Mouse (Mus musculus) embryonic fibroblast, embryonic 13.5 days (primary cell): Measurements from ENCODE around the gene Gm20458.

Experiments used
- CTCF ChIP-seq: IDR thresholded peaks from 2 replicates; pipeline ENCODE4 v1.5.1; 2011; ENCODE audit warnings: mild to moderate bottlenecking, control low read depth, low read length, moderate library complexity, borderline replicate concordance; ENCODE audit not compliant: insufficient read depth
- POLR2A ChIP-seq: IDR thresholded peaks from 2 replicates; pipeline ENCODE4 v1.6.1; 2011; ENCODE audit warnings: low read depth, mild to moderate bottlenecking, control low read depth, low read length, moderate library complexity

DNA sequence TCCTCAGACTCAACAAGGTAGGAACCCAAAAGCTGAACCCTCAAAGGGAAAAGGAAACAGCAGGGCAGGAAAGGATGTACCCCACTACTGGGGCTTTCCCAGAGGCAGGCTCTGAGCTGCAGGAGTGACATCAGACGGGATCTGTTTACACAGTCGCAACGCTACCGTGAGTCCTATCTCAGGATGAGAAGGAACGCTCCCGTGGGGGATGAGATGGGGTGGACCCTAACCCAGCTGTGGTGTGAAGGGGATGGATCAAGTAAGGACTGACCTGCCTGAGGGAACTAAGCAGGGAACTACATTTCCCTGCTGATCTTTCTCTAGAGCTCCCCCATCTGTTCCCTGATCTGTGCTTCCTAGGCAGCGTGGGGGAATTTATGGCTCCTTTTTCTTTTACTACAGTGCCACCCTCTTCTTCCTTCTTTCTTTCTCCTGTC, 3.9 kb upstream of the Gm20458 start, which contains the start of gene Sys1:
- TF ChIP-seq CTCF: no peak
- TF ChIP-seq POLR2A: no peak
